51 mouse cellular contexts compared by ENCODE assay signal in genomic region chr10:52358467-52358866, GRCm38 (mm10). TPM values are rescaled to one million over a fixed set of nuclear protein-coding genes. Genes with fewer than 3 reads are reported as not detected.
"Had no signal": no experiment of that assay in that cellular context is flagged by ENCODE, and none has a peak within 500 bp of the region (broad histone marks: within the 10 kb centered on the region; RNA-seq: fewer than 3 reads in every experiment).

TSS of gene Gm26741 (plus strand) at chr10:52358767.

- H3K36me3 ChIP-seq: heart, embryonic 15.5 days; intestine, embryonic 15.5 days had no signal

- H3K9ac ChIP-seq: heart, embryonic 12.5 days; heart, embryonic 13.5 days; heart, embryonic 15.5 days; hindbrain, embryonic 12.5 days; hindbrain, embryonic 13.5 days; hindbrain, embryonic 14.5 days; hindbrain, embryonic 15.5 days; intestine, embryonic 15.5 days; kidney, embryonic 15.5 days had no signal

- H3K27me3 ChIP-seq: heart, embryonic 12.5 days; heart, embryonic 13.5 days; heart, embryonic 15.5 days; hindbrain, embryonic 12.5 days; hindbrain, embryonic 13.5 days; hindbrain, embryonic 15.5 days; intestine, embryonic 15.5 days; kidney, embryonic 15.5 days had no signal

- ATAC-seq: hindbrain, embryonic 16.5 days; hindbrain, postnatal 0 days; inflammation-experienced regulatory T-cells, adult 6 months; intestine, embryonic 15.5 days; intestine, embryonic 16.5 days; intestine, postnatal 0 days had no signal

- H3K4me3 ChIP-seq: heart, embryonic 10.5 days; heart, embryonic 12.5 days; heart, embryonic 13.5 days; heart, embryonic 15.5 days; hindbrain, embryonic 10.5 days; hindbrain, embryonic 12.5 days; hindbrain, embryonic 13.5 days; hindbrain, embryonic 15.5 days; intestine, embryonic 15.5 days; kidney, embryonic 15.5 days; layer of hippocampus, adult 2 months had no signal

- H3K4me2 ChIP-seq: heart, embryonic 11.5 days; heart, embryonic 12.5 days; heart, embryonic 13.5 days; heart, embryonic 15.5 days; hindbrain, embryonic 12.5 days; hindbrain, embryonic 13.5 days; hindbrain, embryonic 14.5 days; hindbrain, embryonic 15.5 days; intestine, embryonic 15.5 days; kidney, embryonic 15.5 days had no signal

- DNase-seq: heart, postnatal 10 days; heart, postnatal 14 days; heart, postnatal 36 days; heart, postnatal 4 days; kidney, adult 11 months; kidney, adult 18-20 months; kidney, adult 2 months; kidney, adult 8-10 months; kidney, adult 9 months; kidney, postnatal 10 days; kidney, postnatal 14 days; kidney, postnatal 25 days; kidney, postnatal 36 days; kidney, postnatal 4 days; layer of hippocampus, adult 9-11 months; layer of hippocampus, postnatal 36 days had no signal

- H3K4me1 ChIP-seq: heart, embryonic 10.5 days; heart, embryonic 12.5 days; heart, embryonic 13.5 days; heart, embryonic 15.5 days; hindbrain, embryonic 10.5 days; hindbrain, embryonic 12.5 days; hindbrain, embryonic 13.5 days; hindbrain, embryonic 15.5 days; intestine, embryonic 15.5 days; kidney, embryonic 15.5 days had no signal

- H3K27ac ChIP-seq: heart, embryonic 10.5 days; heart, embryonic 13.5 days; heart, embryonic 15.5 days; hindbrain, embryonic 10.5 days; hindbrain, embryonic 12.5 days; hindbrain, embryonic 13.5 days; hindbrain, embryonic 14.5 days; hindbrain, embryonic 15.5 days; hindbrain, postnatal 0 days; intestine, embryonic 15.5 days; kidney, embryonic 15.5 days; kidney, postnatal 0 days; layer of hippocampus, adult 2 months had no signal

- H3K9me3 ChIP-seq: heart, embryonic 10.5 days; heart, embryonic 12.5 days; heart, embryonic 13.5 days; heart, embryonic 15.5 days; hindbrain, embryonic 10.5 days; hindbrain, embryonic 12.5 days; hindbrain, embryonic 13.5 days; hindbrain, embryonic 15.5 days; intestine, embryonic 15.5 days; kidney, embryonic 15.5 days had no signal

RNA-seq across cellular contexts. Expression of gene Gm26741, which starts in this region (rescaled TPM):
- total RNA-seq: heart, postnatal 10 days; heart, postnatal 14 days; heart, postnatal 25 days; heart, postnatal 36 days; heart, postnatal 4 days; hematopoietic stem cell, adult 5-6 weeks; hindbrain, postnatal 0 days; layer of hippocampus, adult 18-20 months; layer of hippocampus, adult 2 months; layer of hippocampus, adult 8-10 months; layer of hippocampus, postnatal 10 days; layer of hippocampus, postnatal 14 days; layer of hippocampus, postnatal 25 days; layer of hippocampus, postnatal 36 days; left cerebral cortex, adult 18-20 months had no signal
- polyA plus RNA-seq: heart, embryonic 10.5 days; heart, embryonic 11.5 days; heart, embryonic 12.5 days; heart, embryonic 13.5 days; heart, embryonic 14.5 days; heart, embryonic 15.5 days; heart, embryonic 16.5 days; heart, postnatal 0 days; hindbrain, embryonic 10.5 days; hindbrain, embryonic 11.5 days; hindbrain, embryonic 12.5 days; hindbrain, embryonic 13.5 days; hindbrain, embryonic 14.5 days; hindbrain, embryonic 15.5 days; hindbrain, embryonic 16.5 days; hindbrain, postnatal 0 days; inflammation-experienced regulatory T-cells, adult 6 months; intestine, embryonic 14.5 days; intestine, embryonic 15.5 days; intestine, embryonic 16.5 days; intestine, postnatal 0 days; kidney, adult 2 months; kidney, embryonic 14.5 days; kidney, embryonic 15.5 days; kidney, embryonic 16.5 days; kidney, postnatal 0 days; large intestine, adult 2 months had no signal
